Mouse (Mus musculus) testis, postnatal 14 days (tissue): ENCODE measurements around the gene Sorl1.

Experiments used
- DNase-seq: peaks from one replicate; pipeline ENCODE4 v3.0.0; 2021; ENCODE audit warnings: low spot score

Sorl1 gene

DNA sequence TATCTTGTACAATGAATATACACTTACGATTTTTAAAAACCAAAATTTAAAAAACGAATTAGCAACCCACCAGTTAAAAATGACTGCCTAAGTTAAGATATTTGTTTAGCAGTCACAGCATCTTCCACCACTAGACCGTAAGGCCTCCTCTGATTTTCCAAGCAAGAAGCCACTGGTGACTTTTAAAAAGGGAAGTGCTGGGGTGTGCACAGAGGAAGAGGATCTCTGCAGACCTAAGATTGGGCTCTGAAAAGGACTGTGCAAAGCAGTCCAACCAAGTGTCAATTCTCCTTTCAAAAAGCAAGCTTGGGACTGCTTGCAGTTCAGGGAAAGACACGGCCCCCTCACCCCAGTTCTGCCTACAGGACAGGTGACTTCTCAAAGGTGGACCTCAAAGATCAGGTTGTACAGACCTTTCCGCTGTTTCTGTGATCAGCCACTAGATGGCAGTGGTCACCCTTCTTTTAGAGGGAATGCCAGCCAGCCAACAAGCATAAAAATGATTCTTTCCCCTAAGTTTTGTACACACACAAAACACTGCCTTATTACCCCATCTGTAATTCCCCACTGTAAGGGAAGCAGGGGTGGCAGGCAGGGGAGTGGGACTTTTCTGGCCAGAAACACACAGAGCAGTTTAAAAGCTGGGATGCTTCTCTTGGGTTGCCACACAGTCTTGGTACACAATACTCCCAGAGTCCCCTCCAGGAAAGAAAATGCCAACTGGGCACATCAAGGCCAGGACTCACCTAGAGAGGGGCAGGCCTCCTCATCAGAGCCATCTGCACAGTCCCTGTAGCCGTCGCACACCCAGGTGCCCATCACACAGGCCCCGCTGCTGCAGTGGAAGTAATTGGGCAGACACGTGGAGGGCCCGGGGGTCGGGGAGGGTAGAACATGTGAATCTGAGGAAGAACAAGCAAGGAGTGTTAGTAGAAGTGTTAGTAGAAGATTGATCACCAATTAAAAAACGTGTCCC lies 124.3 kb downstream of the Sorl1 start:
- no peak for DNase-seq

DNA sequence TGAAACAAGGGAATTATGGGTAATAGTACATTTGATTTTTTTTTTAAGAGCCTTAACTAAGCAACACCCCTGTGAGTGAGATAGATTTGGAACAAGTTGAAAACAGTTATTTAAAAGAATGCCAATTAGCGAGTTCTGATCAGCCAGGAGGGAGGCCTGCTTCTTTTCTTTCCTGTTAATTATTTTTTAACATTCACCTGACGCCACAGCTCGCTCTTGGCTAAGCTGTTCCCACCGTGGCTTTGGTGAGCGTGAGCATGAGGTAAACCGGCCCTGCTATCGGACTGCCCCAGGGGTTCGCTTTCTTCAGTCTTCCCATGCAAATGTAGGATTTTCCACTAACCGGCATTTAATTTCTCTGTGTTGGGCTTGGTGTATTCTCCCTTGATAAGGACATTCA lies 128.8 kb downstream of the Sorl1 start:
- no peak for DNase-seq

DNA sequence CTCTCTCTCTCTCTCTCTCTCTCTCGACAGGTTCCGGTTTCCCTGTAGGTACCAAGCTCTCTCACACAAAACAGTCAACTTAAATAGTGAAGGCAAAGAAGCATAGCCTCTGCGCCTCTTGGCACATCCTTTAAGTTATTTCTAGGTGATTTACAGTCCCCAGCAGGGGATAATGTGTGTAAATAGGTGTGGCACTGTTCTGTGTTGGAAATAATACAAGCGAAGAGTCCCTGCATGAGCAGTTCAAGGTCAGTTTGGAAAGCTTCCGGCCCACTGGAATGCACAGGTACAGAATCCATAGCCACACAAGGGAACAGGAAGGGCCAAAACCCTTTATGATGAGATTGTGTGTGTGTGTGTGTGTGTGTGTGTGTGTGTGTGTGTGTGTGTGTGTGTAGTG lies 130.3 kb downstream of the Sorl1 start:
- no peak for DNase-seq

DNA sequence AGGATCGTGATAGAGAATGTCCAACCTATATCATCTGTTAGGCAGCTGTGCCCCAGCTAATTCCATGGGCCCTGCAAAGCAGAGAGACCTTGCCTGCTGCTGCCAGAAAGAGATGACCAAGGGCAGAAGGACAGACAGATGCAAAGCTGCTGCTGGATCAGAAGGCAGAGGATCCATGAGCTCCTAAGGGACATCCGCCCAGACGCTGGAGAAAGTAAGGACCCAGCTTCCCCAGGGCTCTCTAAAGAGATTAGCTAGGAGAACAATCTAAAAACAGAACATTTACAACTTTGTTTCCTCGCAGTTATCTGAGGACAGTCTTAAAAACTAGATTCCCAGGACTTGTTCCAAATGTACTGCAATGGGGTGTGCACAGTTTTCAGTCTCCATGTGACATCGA lies 131.3 kb downstream of the Sorl1 start:
- DNase-seq: no peak

DNA sequence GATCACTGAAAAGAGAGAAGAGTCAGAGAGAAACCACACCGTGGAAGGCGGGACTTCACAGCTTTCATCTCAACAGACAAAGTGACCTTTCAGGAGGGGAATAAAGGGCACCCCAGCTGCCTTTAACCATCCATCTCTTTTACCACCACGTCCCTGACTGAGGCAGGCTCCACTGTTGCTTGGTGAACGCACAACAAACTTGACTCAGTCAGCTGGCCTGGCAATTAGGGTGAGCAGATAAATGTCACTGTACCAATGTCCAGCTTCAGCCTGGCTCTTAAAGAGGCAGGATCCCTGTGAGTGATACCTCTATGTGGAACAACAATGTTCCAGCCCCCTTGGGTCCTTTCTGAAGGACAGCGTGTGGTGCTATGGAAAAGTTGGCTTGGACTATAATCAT lies 138.5 kb downstream of the Sorl1 start:
- DNase-seq: no peak

DNA sequence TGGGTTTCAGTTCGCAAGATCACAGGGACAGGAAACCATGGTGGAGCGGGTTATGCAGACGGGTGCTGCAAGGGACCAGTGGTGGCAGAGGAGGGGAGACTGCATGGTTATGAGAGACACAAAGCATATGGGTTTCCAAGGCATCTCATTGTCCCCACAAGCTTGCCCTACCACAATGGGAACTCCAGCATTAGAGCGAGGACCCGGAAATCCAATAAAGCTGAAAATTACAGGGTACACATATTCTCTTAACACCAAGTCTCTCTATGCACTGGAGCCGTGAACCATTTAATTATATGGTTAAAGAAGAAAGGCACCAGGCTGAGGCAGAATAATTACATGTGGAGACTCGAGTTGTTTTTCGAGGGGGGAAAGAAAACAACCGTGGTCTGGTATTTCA lies 139.0 kb downstream of the Sorl1 start:
- DNase-seq: no peak

DNA sequence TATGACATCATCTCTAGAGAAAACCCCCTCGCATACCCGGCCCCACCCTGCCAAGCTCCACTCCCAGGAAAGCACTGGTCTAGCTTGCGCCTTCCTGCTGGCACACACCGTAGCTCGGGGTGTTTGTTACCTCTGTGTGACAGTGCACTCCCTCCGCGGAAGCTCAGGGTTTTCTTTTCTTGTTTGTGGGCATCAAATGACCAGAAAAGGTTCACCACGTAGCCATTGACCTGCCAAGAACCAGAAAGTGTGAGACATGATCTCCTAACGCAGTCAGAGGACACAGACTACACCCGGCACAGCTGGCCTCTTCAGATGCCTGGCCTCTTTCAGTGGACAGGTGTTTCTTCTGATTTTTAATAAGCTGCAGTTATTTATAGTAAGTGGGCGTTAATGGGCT lies 139.8 kb downstream of the Sorl1 start:
- no peak for DNase-seq

DNA sequence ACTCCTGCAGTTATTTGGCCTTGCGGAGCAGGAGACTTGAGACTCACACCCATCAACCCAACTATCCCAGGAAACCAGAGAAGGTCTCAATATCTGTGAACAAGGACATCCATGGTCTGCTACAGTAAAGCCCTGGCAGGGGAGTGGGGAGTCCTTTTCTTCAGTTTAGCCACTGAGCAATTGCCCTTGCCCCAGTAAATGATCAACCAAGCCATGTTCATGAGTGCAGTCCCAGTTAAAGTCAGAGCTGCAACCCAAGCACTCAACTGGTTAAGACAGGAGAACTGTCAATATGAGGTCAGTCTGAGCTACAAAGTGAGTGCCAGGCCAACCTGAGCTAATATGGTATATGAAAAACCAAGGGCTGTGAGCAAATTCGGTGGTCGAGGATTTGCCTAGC lies 140.8 kb downstream of the Sorl1 start:
- no peak for DNase-seq

DNA sequence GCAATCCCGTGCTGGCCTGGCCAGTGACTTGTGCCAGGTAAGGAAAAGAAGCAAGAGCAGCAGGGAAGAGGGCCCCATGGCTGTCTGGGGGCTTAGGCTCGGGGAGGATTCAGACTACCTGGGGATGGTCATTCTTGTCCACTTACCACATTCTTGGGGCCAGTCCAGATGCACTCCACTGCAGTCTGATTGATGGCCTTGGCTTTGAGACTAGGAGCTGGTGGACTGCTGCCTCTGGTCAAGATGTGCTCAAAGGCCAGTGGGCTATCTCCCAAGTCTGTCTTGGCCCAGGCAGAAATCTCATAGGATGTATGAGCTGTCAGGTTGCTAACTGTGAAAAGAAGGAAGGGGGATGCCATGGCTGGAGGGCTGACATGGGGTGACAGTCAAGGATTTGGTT lies 141.3 kb downstream of the Sorl1 start:
- DNase-seq: no peak

DNA sequence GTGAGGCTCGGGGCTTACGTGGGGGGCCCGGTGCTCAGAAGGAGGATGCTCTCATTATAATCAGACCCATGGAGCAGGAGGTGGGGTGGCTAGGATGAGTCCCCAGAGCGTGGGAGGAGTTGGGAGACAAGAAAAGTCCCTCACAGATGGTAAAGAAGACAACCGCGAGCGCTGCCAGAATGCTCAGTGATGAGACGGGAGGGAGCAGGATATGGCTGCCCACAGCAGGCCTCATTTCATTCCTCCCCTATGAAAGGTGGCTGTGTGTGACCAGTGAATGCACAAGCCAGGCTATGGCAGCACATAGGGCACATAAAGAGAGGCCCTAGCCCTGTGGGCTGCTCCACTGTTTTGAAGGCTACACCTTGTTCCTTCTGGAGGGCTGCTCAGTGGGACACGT lies 142.1 kb downstream of the Sorl1 start:
- no peak for DNase-seq

DNA sequence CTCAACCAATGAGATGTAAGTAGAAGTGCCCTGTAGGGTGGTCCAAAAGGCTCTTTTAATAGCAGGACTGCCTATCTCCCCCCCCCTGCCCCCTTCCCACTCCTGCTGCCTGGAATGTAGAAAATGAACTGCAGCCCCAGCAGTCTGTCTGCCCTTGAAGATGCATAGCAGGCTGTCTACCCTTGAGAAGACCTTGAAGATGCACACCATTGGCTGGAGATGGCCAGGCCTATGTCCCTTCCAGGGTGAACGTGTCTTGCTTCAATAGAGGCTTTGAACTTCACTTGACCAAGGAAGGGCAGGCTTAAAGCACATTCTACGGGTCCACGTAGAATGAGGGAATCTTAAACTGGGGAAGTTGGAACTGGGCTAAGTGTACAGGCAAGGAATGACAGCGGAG lies 142.8 kb downstream of the Sorl1 start:
- no peak for DNase-seq

DNA sequence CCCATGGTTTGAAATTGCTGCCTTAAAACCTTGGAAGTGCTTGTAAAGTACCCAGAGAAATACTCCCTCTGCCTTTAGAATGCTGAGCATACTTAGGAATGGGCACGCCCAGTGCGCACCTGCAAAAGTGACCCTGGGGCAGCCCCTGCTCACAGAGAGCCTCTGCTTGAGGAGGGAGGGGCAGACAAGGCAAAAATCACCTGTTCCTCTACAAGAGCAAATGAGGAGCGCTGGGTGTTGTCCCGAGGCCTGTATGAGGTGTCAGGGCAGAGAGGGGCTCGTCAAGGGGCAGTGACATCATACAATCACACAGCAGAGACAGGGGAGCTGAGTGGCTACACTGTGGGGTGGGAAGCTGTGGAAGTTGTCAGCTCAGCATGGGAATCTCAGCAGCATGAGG lies 143.3 kb downstream of the Sorl1 start:
- no peak for DNase-seq

DNA sequence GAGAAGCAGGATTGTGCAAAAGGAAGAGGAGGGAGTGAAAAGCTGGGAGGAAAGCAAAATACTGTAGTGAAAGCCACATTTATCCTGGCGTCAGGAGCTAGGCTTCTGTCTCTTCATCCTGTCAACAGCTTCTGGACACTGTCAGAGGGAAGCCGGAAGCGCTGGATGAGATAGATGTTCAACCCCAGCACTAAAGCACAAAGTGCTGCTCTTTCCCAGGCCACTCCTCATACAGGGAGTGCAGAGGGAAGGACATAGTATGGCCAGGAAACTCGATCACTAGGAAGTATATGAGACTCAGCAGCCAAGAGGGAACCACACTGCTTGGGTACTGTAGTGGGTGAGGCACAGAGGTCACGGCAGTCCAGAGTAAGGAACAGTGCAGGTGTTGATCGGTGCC lies 145.7 kb downstream of the Sorl1 start:
- DNase-seq: no peak

DNA sequence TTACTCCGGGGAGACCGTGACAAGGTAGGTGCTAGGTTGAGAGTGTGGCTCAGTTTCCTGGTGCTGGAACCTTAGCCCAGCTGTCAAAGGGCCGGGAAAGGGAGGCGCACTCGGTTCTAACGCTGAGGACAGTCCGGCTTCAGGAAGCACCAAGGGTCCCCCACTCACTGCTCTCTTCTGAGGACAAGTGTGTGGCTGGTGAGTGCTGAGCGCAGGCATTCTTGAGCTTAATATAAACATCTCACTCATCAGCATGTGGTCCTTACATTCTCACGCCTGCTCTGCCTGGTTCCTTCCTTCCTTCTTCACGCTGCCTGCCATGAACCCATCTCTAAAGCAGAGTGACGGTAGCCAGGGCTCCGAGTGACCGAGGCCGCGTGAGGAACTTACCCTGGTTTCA lies 148.1 kb downstream of the Sorl1 start:
- DNase-seq: no peak

DNA sequence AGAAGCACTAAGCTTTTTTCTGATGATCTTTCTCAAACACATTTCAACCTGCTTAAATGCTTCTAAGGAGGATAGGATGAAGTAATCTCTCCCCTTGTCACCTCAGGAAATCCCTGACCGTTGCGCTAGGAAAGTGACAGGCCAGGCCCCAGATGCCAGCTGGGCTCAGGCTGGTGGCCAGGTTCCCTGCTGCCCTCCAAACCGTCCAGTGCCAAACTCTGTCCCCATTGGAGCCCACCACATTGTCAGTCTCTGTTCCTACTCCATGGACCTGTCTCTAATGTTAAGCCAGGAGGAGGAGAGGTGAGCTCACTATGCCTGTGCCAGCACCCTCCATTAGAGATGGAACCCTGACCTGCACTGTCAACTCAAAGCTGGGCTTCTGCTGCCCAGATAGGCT lies 149.4 kb downstream of the Sorl1 start:
- DNase-seq: no peak

DNA sequence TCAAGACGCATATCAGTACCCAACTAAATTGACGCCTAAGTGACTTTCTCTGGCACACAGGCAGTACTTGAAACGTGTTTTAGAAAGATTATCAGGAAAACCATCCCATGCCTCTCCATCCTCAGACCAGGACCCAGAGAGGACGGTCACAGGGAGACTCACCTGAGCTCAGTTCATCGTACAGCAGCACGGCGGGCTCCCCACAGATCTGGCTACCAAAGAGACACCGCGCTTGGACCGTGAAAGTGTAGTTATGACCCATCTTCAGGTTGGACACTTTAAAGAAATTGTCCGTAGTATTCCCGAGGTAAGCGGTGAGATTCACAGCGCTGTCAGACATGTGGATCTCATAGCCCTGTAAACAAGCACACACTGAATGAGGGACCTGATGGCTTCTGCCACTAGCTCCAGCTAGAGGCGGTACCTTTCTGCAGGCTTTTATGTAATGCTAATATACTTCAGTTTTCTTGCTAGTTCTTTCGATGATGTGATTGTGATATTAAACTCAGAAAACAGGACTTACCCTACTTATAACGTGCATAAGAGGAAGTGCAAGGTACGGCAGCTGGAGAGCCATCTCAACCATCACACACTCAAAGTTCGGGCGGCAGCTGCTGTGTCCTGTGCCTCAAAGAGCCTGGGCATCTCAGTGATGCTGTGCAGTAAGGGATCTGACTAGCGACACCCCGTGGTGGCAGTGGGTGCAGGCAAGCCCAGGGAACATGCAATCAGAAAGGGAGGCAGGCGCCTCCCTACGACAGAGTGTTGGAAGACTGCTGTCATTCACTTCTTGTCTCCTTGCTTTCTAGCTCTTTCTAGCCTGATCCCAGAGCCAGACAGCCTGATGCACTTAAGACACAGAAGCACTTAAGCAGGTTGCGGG lies 150.1 kb downstream of the Sorl1 start:
- DNase-seq: peak; percentile 45

DNA sequence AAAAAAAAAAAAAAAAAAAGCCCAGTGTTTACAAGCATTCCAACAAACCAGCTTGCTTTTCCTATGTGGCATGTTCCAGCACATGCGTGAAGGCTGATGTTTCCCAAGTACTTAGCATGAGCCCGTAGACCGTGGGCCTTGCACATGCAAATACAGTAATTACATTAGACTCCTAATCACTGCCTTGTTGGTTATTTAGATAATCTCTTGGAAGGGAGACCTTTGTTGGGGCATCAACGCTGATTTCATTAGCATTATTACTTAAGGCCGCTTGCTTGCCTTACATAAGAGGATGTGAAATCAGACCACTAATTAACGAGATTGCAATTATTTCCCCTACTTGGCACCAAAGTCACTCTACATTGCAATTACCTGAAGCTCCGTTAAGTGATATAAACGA lies 154.1 kb downstream of the Sorl1 start:
- DNase-seq: no peak

DNA sequence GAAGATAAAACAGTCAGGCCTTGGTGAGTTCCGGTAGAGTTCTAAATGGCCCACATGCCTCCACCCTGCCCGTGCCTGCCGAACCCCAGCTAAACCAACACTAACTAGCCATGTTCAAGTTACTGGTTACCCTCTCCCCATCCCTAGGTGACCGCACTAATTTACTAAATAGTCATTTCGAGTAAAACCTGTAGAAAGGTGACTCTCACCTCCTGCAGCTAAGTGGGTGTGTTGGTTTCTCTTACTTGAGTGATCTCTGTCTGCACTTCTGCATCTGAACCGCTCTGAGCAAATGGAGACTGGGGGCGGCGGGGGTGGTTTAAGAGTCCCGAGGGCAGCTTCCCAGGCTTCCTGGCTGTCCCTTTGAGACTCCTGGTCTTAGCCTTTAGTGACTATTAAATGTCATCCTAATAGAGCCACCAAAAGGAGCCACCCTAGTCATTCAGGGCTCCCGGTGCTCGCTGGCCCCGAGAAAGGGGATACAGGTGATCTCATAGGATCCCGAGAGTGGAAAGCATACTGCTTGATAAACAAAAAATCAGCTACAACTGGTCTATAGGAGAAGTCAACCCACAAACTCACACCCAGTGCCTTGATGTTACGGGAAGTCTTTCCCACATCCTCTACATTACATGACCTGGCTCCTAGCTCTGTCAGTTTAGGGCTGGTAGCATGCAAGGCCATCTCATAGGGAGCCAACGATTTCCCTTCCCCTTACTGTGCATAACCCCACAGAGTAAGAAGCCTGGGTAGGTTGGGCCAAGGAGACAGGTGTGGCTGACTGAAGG lies 155.2 kb downstream of the Sorl1 start:
- no peak for DNase-seq

DNA sequence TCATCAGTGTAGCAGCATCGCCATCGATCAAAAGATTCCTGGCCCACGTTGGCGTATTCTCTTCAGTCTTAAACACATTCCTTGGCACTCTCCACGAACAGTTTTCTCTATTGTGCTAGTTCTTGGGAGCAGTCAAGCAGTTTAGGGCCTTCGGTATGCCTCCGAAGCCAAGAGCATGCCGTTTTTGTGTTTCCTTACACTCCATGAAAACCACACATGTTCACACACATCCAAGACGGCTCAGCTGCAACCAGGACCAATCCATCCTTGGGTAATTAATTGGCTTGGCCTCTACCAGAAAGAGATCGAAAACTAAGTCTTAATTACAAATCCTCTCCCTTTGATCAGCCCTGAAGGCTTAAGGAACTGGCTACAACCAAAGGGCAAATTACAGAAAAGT lies 162.8 kb downstream of the Sorl1 start:
- DNase-seq: no peak

DNA sequence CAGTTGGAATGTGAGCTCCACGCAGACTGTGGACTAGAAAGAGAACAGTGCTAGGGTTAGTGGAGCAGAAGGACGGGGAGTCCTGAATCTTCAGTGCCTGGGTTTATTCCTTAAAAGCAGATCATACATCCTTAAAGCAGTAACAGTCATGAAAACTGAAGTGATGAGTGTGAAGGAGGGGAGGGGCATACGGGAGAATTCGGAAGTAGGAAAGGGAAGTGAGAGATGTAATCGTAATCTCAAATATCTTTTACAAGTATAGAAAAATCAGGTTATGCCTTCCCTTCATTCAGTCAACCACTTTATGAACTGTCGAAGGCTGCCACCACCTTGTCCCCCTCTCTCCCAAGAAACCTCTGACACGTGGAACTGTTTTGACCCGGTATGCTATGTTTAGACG lies 165.8 kb downstream of the Sorl1 start:
- DNase-seq: no peak

DNA sequence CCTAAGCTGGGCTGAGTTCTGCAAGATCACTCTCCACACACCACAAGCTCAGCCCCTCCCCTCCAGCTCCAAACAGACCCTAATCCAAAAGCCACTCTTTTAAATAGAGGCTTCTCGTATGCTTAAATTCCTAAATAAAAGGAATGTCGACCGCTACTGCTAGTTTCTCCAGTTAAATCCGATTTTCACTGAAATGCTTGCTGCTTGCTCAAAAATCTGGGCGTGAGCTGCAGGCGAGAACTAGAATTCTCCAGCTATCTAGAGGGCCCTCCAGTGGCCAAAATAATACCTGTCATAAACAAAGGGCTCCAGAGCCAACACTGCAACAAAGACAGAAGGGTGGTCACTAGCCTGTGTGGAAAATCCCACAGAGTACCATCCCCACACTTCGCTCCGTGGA lies 170.6 kb downstream of the Sorl1 start:
- no peak for DNase-seq

DNA sequence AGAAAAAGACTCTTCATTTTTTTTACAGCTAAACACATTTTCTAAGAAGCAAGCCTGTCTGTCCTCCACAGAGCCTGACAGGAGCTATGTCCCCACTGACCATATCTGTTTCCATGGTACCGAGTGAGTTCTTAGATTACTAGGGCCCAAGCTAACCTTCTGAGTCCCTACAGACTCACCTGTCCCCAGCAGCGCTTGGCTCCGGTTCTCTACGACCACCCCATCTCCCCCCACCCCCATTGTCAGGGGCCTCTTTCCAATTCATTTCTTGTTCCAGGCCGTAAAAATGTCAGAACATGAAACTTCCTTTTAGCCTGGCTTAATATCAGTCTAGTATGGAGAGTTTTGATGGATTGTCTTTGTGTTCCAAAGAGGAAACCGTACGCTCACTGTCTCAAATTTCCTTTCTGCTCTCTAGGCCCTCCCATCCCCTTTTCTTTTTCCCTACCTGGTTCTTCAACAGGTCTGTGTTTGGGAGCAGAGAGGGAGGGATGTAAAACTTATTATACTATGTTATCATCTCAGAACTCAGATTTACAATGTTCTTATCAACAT lies 171.4 kb downstream of the Sorl1 start:
- DNase-seq: no peak
